Mouse (Mus musculus) midbrain, embryonic 12.5 days (tissue): ENCODE data around the gene Nt5dc1. TPM values are rescaled to one million over a fixed set of nuclear protein-coding genes. Genes with fewer than 3 reads are reported as not detected.

Experiments used
- ATAC-seq: fragments of 200-750 bp; cut with Nextera tagmentation; 2 replicates; pipeline ENCODE4 v1.8.0; 2017; ENCODE audit warnings: low read depth, moderate TSS enrichment, moderate library complexity; ENCODE audit not compliant: low FRiP score
- H3K27ac ChIP-seq: fragments of 300-500 bp; sonication (generic); replicated peaks from 2 replicates; pipeline ENCODE4 v1.5.1; 2016; ENCODE audit warnings: mild to moderate bottlenecking
- H3K27me3 ChIP-seq: fragments of 300-500 bp; sonication (generic); 2 replicates; pipeline ENCODE4 v1.6.1; 2016; ENCODE audit warnings: mild to moderate bottlenecking
- H3K36me3 ChIP-seq: fragments of 300-500 bp; sonication (generic); 2 replicates; pipeline ENCODE4 v1.6.1; 2016
- H3K4me1 ChIP-seq: fragments of 300-500 bp; sonication (generic); 2 replicates; pipeline ENCODE4 v1.6.1; 2016
- H3K4me2 ChIP-seq: fragments of 300-500 bp; sonication (generic); replicated peaks from 2 replicates; pipeline ENCODE4 v1.6.1; 2016; ENCODE audit warnings: mild to moderate bottlenecking, moderate library complexity
- H3K4me3 ChIP-seq: fragments of 300-500 bp; sonication (generic); 2 replicates; pipeline ENCODE4 v1.5.1; 2016; ENCODE audit warnings: mild to moderate bottlenecking
- H3K9ac ChIP-seq: fragments of 300-500 bp; sonication (generic); replicated peaks from 2 replicates; pipeline ENCODE4 v1.6.1; 2016; ENCODE audit warnings: mild to moderate bottlenecking, moderate library complexity
- H3K9me3 ChIP-seq: fragments of 300-500 bp; sonication (generic); 2 replicates; pipeline ENCODE4 v1.6.1; 2016; ENCODE audit warnings: mild to moderate bottlenecking
- WGBS: fragments of 180-500 bp; shearing (Covaris S2); methylation state at CpG from one replicate; pipeline ENCODE4 v1.1.7; 2016; 5-methylcytosine and 5-hydroxymethylcytosine counted together
- polyA plus RNA-seq: library from polyadenylated mRNA; unstranded; fragments of >200 nt; fragmentation: Nextera tagmentation; extraction: Ambion mirVana; gene quantifications from 2 replicates; pipeline ENCODE4 v1.2.1, GENCODE M21; 2016

Nt5dc1 gene
- polyA plus RNA-seq, 1 experiment from 2014 or later: 4.8 TPM

DNA sequence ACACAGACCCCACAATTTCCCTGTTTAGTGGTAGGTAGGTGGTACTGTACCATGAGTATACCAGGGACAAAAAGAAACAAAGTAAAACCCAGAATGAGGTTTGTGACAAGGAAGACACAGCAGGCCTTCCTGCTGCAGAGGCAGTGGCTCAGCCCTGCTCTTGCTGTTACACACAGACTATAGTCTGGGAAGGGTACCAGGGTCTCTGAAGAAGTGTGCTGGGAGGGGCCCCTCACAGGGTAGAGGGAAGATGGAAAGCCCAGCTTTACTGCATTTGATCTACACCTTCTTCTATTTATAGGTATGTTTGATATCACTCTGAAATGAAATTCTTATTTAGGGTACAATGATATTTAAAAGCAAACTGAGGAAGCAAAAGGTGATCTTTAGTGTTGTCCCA is 54.6 kb downstream of the Nt5dc1 start:
- no peak overlapping the region for H3K27ac ChIP-seq
- H3K4me1 ChIP-seq: no peaks in the 10 kb centered on the region
- H3K9ac ChIP-seq: no peak overlapping the region
- no peaks in the 10 kb centered on the region for H3K36me3 ChIP-seq
- H3K27me3 ChIP-seq: no peaks in the 10 kb centered on the region
- no peaks in the 10 kb centered on the region for H3K9me3 ChIP-seq
- no peak overlapping the region for H3K4me3 ChIP-seq
- no peak for ATAC-seq
- H3K4me2 ChIP-seq: no peak overlapping the region

GRCm38 (mm10) chr10:34358263-34358662 is 60.1 kb downstream of the Nt5dc1 start:
- Histone ChIP-seq H3K27me3 (no peaks in the 10 kb centered on the region), H3K4me3 (no peak overlapping the region), H3K4me2 (no peak overlapping the region), H3K9me3 (no peaks in the 10 kb centered on the region), H3K4me1 (no peaks in the 10 kb centered on the region), H3K9ac (no peak overlapping the region), H3K36me3 (no peaks in the 10 kb centered on the region), H3K27ac (no peak overlapping the region)
- WGBS: 51% methylated on average over 3 of the region's 3 CpGs
- no peak for ATAC-seq

GRCm38 (mm10) chr10:34352166-34352565 is 66.2 kb downstream of the Nt5dc1 start:
- no peaks in the 10 kb centered on the region for H3K36me3 ChIP-seq
- no peak for ATAC-seq
- no peak overlapping the region for H3K27ac ChIP-seq
- H3K27me3 ChIP-seq: no peaks in the 10 kb centered on the region
- H3K4me3 ChIP-seq: no peak overlapping the region
- no peak overlapping the region for H3K4me2 ChIP-seq
- no peaks in the 10 kb centered on the region for H3K9me3 ChIP-seq
- no peak overlapping the region for H3K9ac ChIP-seq
- 83% methylated on average over 4 of the region's 4 CpGs for WGBS
- no peaks in the 10 kb centered on the region for H3K4me1 ChIP-seq

DNA sequence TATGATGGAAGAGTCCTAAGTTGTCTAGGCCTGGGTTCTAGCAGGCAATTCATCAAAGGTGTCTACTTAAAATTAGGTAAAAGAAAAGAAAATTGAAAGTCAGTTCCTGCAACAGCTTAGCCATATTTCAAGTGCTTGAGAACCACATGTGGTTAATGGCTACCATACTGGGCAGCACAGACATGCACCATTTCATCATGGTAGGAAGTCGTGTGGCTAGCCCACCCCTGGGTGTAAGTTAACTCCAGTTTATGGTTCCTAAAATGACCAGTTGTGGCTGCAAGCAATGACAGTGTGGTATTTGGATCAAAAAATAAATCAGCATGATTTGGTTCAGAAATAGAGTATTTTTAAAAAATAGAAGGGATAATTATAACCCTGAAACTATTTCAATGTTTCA is 76.5 kb downstream of the Nt5dc1 start:
- Histone ChIP-seq H3K27ac (no peak overlapping the region), H3K36me3 (no peaks in the 10 kb centered on the region), H3K4me2 (no peak overlapping the region), H3K9ac (no peak overlapping the region), H3K4me1 (no peaks in the 10 kb centered on the region), H3K27me3 (no peaks in the 10 kb centered on the region), H3K9me3 (no peaks in the 10 kb centered on the region), H3K4me3 (no peak overlapping the region)
- ATAC-seq: no peak
- WGBS: 87% methylated on average over 1 of the region's 1 CpGs

DNA sequence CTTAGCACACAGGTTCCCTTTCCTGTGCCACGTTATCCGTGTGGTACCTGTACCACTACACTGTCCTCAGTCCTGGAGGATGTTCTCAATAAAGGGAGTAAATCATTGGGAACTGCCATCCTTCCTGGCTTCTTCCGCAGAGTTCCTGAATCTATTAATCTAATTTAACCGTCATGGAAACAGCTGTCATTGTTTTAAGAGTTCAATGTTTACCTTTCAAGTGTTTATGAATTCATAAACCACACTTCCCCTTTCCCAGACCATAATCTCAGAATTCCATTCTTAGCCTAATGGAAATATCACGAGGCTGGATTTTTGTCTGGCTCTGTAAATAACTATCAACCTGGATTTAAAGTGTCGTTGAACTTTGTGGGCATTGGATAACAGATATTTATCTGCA is 77.3 kb downstream of the Nt5dc1 start:
- 83% methylated on average over 6 of the region's 6 CpGs for WGBS
- no peak overlapping the region for H3K4me2 ChIP-seq
- no peaks in the 10 kb centered on the region for H3K27me3 ChIP-seq
- no peaks in the 10 kb centered on the region for H3K36me3 ChIP-seq
- H3K4me3 ChIP-seq: no peak overlapping the region
- ATAC-seq: no peak
- H3K27ac ChIP-seq: no peak overlapping the region
- H3K9ac ChIP-seq: no peak overlapping the region
- H3K9me3 ChIP-seq: no peaks in the 10 kb centered on the region
- H3K4me1 ChIP-seq: no peaks in the 10 kb centered on the region

DNA sequence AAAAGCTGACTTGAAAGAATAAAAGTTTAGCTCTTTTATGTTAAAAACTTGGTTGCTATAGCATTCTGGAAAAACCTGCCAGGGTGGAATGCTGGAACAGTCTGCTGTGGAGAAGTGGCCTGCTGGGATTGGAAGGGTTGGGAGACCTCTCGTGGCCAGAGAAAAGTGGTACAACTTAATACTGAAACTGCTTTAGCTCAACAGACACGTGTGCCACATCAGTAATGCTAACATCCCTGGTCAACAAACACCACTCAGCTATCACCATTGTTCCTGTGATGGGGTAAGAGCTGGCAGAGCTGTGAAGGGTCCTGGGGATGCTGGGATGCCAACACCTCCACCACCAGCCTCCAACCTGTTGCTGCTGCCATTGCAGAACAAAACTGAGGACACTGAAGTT is 90.0 kb downstream of the Nt5dc1 start:
- peak; percentile 77 for ATAC-seq
- no peak overlapping the region for H3K9ac ChIP-seq
- H3K9me3 ChIP-seq: no peaks in the 10 kb centered on the region
- no peak overlapping the region for H3K4me2 ChIP-seq
- H3K36me3 ChIP-seq: no peaks in the 10 kb centered on the region
- H3K4me3 ChIP-seq: no peak overlapping the region
- H3K27me3 ChIP-seq: no peaks in the 10 kb centered on the region
- H3K27ac ChIP-seq: no peak overlapping the region
- WGBS: 0% methylated on average over 2 of the region's 2 CpGs
- no peaks in the 10 kb centered on the region for H3K4me1 ChIP-seq

DNA sequence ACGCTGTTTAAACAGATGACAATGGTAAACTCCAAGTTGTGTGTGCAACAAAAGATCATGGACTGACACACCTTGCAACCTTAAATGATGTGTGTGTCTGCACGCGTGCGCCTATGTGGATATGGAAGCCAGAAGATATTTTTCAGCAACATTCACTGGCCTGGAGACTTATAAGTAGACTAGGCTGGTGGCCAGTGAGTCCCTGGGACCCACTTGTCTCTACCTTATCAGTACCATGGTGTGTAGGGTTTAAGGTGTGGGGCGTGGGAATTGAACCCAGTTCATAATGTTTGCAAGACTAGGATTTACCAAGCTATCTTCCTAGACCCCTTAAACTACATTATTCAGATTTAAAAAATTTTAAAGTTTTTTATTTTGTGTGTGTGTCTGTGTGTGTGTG is 91.2 kb downstream of the Nt5dc1 start:
- Histone ChIP-seq H3K36me3 (no peaks in the 10 kb centered on the region), H3K4me3 (no peak overlapping the region), H3K4me1 (no peaks in the 10 kb centered on the region), H3K27ac (no peak overlapping the region), H3K27me3 (no peaks in the 10 kb centered on the region), H3K9ac (no peak overlapping the region), H3K4me2 (no peak overlapping the region), H3K9me3 (no peaks in the 10 kb centered on the region)
- WGBS: 54% methylated on average over 5 of the region's 5 CpGs
- peak; percentile 45; the same call in 1 of the 2 replicates for ATAC-seq

GRCm38 (mm10) chr10:34326701-34327100 is 91.7 kb downstream of the Nt5dc1 start:
- Histone ChIP-seq H3K27me3 (no peaks in the 10 kb centered on the region), H3K4me2 (no peak overlapping the region), H3K9ac (no peak overlapping the region), H3K27ac (no peak overlapping the region), H3K4me1 (no peaks in the 10 kb centered on the region), H3K4me3 (no peak overlapping the region), H3K36me3 (no peaks in the 10 kb centered on the region), H3K9me3 (no peaks in the 10 kb centered on the region)
- 25% methylated on average over 4 of the region's 4 CpGs for WGBS
- ATAC-seq: peak; percentile 23; the same call in 1 of the 2 replicates

DNA sequence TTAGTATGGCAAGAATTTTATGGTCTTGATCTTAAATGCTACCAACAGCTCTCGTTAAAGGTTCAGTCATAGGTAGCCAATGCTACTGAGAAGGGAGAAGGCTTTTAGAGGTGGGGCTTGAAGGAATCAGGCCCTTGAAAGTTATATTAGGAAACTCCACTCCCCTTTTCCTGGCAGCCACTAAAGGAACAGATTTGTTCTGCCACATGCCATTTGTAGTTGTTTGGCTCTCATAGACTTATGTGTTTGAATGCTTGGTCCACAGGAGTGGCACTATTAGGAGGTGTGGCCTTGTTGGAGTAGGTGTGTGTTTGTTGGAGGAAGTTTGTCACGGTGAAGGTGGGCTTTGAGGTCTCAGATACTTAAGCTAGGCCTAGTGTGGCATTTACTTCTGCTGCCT is 97.5 kb downstream of the Nt5dc1 start:
- H3K9ac ChIP-seq: no peak overlapping the region
- no peak overlapping the region for H3K4me3 ChIP-seq
- H3K9me3 ChIP-seq: no peaks in the 10 kb centered on the region
- H3K36me3 ChIP-seq: no peaks in the 10 kb centered on the region
- H3K27ac ChIP-seq: no peak overlapping the region
- WGBS: 75% methylated on average over 2 of the region's 2 CpGs
- peaks cover 18% of the 10 kb centered on the region for H3K4me1 ChIP-seq
- no peak for ATAC-seq
- no peaks in the 10 kb centered on the region for H3K27me3 ChIP-seq
- no peak overlapping the region for H3K4me2 ChIP-seq

DNA sequence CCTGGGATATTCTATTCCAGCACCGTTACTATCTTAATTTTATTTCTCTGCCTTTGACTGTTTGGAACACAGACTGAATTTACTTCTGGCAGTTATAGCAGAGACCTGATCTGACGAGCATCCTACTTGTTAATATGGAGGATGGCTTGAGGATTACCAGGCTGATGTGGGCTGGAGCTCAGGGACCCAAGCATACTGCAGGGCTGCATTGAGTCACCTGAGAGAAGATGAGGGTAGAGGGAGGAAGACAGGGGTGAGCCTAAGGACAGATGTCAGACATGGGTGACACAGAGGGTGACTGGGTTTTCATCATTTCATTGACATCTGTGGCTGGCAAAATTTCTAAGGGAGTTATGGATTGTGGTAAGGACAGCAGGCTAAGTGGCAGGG is 101.1 kb downstream of the Nt5dc1 start:
- Histone ChIP-seq H3K4me1 (peaks cover 24% of the 10 kb centered on the region), H3K9me3 (no peaks in the 10 kb centered on the region), H3K27ac (peak overlapping the region; percentile 90), H3K4me3 (no peak overlapping the region), H3K9ac (0 out of 2 replicates have a peak overlapping the region, but pooled peaks have one; percentile 1), H3K27me3 (no peaks in the 10 kb centered on the region), H3K36me3 (no peaks in the 10 kb centered on the region), H3K4me2 (peak overlapping the region; percentile 40)
- peak; percentile 68 for ATAC-seq
- WGBS: 9% methylated on average over 2 of the region's 2 CpGs

GRCm38 (mm10) chr10:34316571-34317216 is 101.7 kb downstream of the Nt5dc1 start:
- no peak overlapping the region for H3K9ac ChIP-seq
- 2% methylated on average over 3 of the region's 3 CpGs for WGBS
- peak overlapping the region; percentile 90 for H3K27ac ChIP-seq
- H3K27me3 ChIP-seq: no peaks in the 10 kb centered on the region
- no peaks in the 10 kb centered on the region for H3K9me3 ChIP-seq
- no peaks in the 10 kb centered on the region for H3K36me3 ChIP-seq
- H3K4me1 ChIP-seq: peaks cover 24% of the 10 kb centered on the region
- H3K4me2 ChIP-seq: peak overlapping the region; percentile 40
- peak overlapping the region; percentile 6; the same call in 1 of the 2 replicates for H3K4me3 ChIP-seq
- peak; percentile 97 for ATAC-seq

GRCm38 (mm10) chr10:34312536-34312935 is 105.8 kb downstream of the Nt5dc1 start:
- ATAC-seq: no peak
- Histone ChIP-seq H3K4me3 (no peak overlapping the region), H3K27me3 (no peaks in the 10 kb centered on the region), H3K27ac (no peak overlapping the region), H3K4me2 (no peak overlapping the region), H3K9ac (no peak overlapping the region), H3K9me3 (no peaks in the 10 kb centered on the region), H3K4me1 (peaks cover 22% of the 10 kb centered on the region), H3K36me3 (no peaks in the 10 kb centered on the region)
- WGBS: 62% methylated on average over 3 of the region's 3 CpGs
